Mouse (Mus musculus): ENCODE results near the gene Lrrc61. TPM values are rescaled to one million over a fixed set of nuclear protein-coding genes. Genes with fewer than 3 reads are reported as not detected.

Lrrc61 gene
- total RNA-seq, 2 experiments from 2014 or later = 29.2 to 30.2 TPM

Other genes with a start within 250 kb of the Lrrc61 start
- 10 to 100 TPM; 39.4 to 43.0 TPM for gene Krba1, start 159.2 kb upstream of the Lrrc61 start, total RNA-seq (2021)
- gene Zfp467, start 109.0 kb upstream of the Lrrc61 start, total RNA-seq (2021) = 10 to 100 TPM; 19.0 to 20.0 TPM
- gene Sspo, start 106.6 kb upstream of the Lrrc61 start, total RNA-seq (2021) = under 1 TPM; 0.44 to 0.57 TPM
- gene Atp6v0e2, start 17.2 kb upstream of the Lrrc61 start, total RNA-seq (2021) = 100 to 1,000 TPM; 522 to 523 TPM
- 10 to 100 TPM; 14.9 to 23.3 TPM for gene Rarres2, start 18.0 kb downstream of the Lrrc61 start, total RNA-seq (2021)
- not detected for gene Gm45021, start 34.8 kb downstream of the Lrrc61 start, total RNA-seq (2021)
- 10 to 100 TPM; 29.3 to 38.4 TPM for gene Repin1, start 39.1 kb downstream of the Lrrc61 start, total RNA-seq (2021)
- not detected for gene Gm44965, start 39.1 kb downstream of the Lrrc61 start, total RNA-seq (2021)
- 1 to 10 TPM; 6.4 to 6.5 TPM for gene Zfp775, start 47.3 kb downstream of the Lrrc61 start, total RNA-seq (2021)
- 10 to 100 TPM; 12.5 to 13.7 TPM for gene AI854703, start 72.0 kb downstream of the Lrrc61 start, total RNA-seq (2021)
- 1 to 10 TPM; 1.0 to 1.4 TPM for gene Gimap8, start 92.4 kb downstream of the Lrrc61 start, total RNA-seq (2021)
- gene Gimap9, start 121.3 kb downstream of the Lrrc61 start, total RNA-seq (2021) = under 1 TPM; 0.55 to 0.62 TPM
- gene Gimap4, start 129.8 kb downstream of the Lrrc61 start, total RNA-seq (2021) = under 1 TPM; 0.21 to 0.30 TPM
- gene Gimap6, start 153.4 kb downstream of the Lrrc61 start, total RNA-seq (2021) = 1 to 10 TPM; 6.5 to 7.3 TPM
- 1 to 10 TPM; 1.5 to 2.4 TPM for gene Gm28053, start 163.8 kb downstream of the Lrrc61 start, total RNA-seq (2021)
- gene Gimap7, start 163.8 kb downstream of the Lrrc61 start, total RNA-seq (2021) = not detected
- 1 to 10 TPM; 2.1 to 2.6 TPM for gene Gimap1, start 184.3 kb downstream of the Lrrc61 start, total RNA-seq (2021)
- gene Gimap5, start 191.4 kb downstream of the Lrrc61 start, total RNA-seq (2021) = 1 to 10 TPM; 1.3 to 1.7 TPM
- gene Gimap3, start 216.1 kb downstream of the Lrrc61 start, total RNA-seq (2021) = not detected

Data from layer of hippocampus, postnatal 14 days (tissue).